Mouse (Mus musculus) G1E (cell line): ENCODE results near the gene Myo5a. TPM values are rescaled to one million over a fixed set of nuclear protein-coding genes. Genes with fewer than 3 reads are reported as not detected.

ENCODE experiments used
- ATAC-seq: 2 replicates; pipeline ENCODE4 v1.8.0; 2016; ENCODE audit warnings: mild to moderate bottlenecking; ENCODE audit not compliant: insufficient number of reproducible peaks, poor library complexity, low FRiP score, severe bottlenecking; ENCODE audit errors: extremely low read depth
- DNase-seq: peaks from one replicate; pipeline ENCODE4 v3.0.0; 2012; ENCODE audit warnings: low spot score
- H3K27me3 ChIP-seq: 2 replicates; pipeline ENCODE4 v1.6.1; 2012; ENCODE audit warnings: mild to moderate bottlenecking, low read length, inconsistent platforms; ENCODE audit not compliant: insufficient read depth
- H3K36me3 ChIP-seq: replicated peaks from 2 replicates; pipeline ENCODE3; 2012; ENCODE audit warnings: mild to moderate bottlenecking, inconsistent platforms
- H3K4me1 ChIP-seq: 2 replicates; pipeline ENCODE4 v1.6.1; 2012; ENCODE audit warnings: low read depth, low read length, inconsistent platforms, mixed read lengths; ENCODE audit not compliant: insufficient read depth
- H3K4me3 ChIP-seq: 2 replicates; pipeline ENCODE4 v1.5.1; 2012; ENCODE audit warnings: low read depth, mild to moderate bottlenecking, inconsistent platforms, low read length, moderate library complexity, mixed read lengths
- H3K9me3 ChIP-seq: replicated peaks from 2 replicates; pipeline ENCODE4 v1.6.1; 2012; ENCODE audit warnings: inconsistent platforms
- CTCF ChIP-seq: IDR thresholded peaks from 2 replicates; pipeline ENCODE4 v1.5.1; 2012; ENCODE audit warnings: low read depth, low read length, inconsistent platforms, mixed read lengths
- GATA1 ChIP-seq: IDR thresholded peaks from 2 replicates; pipeline ENCODE4 v1.6.1; 2012; ENCODE audit warnings: borderline replicate concordance, low read length, inconsistent platforms, mixed read lengths
- GATA2 ChIP-seq: IDR thresholded peaks from 2 replicates; pipeline ENCODE4 v1.6.1; 2012; ENCODE audit warnings: low read depth, low read length, inconsistent platforms, borderline replicate concordance
- POLR2AphosphoS5 ChIP-seq: IDR thresholded peaks from 2 replicates; pipeline ENCODE4 v1.6.1; 2012; ENCODE audit warnings: low read depth, low read length, inconsistent platforms; ENCODE audit not compliant: insufficient replicate concordance
- TAL1 ChIP-seq: conservative IDR thresholded peaks from 2 replicates; pipeline ENCODE4 v1.6.1; 2012; ENCODE audit warnings: low read depth, low read length, inconsistent platforms, mixed read lengths
- polyA plus RNA-seq: library from polyadenylated mRNA; stranded (reverse); fragments of >175 nt; gene quantifications from 2 replicates; pipeline ENCODE4 v1.2.3, GENCODE M21; 2012
- total RNA-seq, 2 experiments: library from RNA; stranded (forward) in 1 of 2; stranded (reverse) in 1 of 2; fragments of 200-1000 nt in 1 of 2; fragments of >200 nt in 1 of 2; fragmentation: Nextera tagmentation in 1 of 2; gene quantifications; 2 replicates each; pipeline ENCODE4 v1.2.3; 2014 to 2017

Myo5a gene
- total and polyA plus RNA-seq, 3 experiments, result 14.0 to 50.8 (median 43.1) TPM

DNA sequence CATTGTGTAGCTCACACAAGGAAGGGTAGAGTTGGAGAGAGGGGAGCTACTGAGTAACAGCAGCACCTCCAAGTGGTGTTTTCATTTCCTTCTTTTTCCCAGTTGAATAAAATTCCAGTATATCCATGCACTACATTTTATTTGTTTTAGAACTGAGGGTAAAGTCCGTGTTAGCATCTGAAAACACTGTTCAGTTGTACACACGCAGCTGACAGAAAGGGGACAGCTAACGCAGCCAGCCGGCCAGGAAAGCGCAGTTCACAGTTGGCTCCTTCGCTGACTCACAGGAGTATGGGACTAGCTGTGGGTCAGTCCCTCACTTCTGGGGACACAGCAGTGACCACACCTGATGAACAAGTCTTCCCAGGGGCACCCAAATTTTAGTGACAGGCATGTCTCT, 196.3 kb downstream of the Myo5a start:
- H3K27me3 ChIP-seq, result peaks cover 7% of the 10 kb centered on the region; the same call in 1 of the 2 replicates
- H3K36me3 ChIP-seq, result no peaks in the 10 kb centered on the region
- ATAC-seq, result no peak
- no peaks in the 10 kb centered on the region for H3K4me1 ChIP-seq
- no peaks in the 10 kb centered on the region for H3K9me3 ChIP-seq
- DNase-seq, result no peak
- TF ChIP-seq POLR2AphosphoS5 (no peak), CTCF (no peak), GATA2 (no peak), GATA1 (no peak), TAL1 (no peak)
- no peak overlapping the region for H3K4me3 ChIP-seq

DNA sequence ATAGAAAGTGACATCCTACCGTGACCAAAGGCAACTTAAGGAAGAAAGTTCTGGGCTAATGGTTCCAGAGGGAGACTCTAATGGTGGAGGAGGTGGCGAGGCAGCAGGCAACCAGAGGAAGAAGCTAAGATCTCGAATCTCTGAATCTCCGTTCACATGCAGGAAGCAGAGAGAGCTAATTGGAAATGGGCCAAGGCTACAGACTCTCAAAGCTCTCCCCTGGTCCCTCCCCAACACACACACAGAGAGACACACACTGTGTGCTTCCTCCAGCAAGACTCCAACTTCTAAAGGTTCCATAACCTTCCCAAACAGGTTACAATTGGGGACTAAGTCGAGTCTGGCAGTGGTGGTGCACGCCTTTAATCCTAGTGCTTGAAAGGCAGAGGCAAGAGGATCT, 199.6 kb downstream of the Myo5a start:
- H3K36me3 ChIP-seq, result no peaks in the 10 kb centered on the region
- ATAC-seq (no peak), DNase-seq (no peak)
- no peaks in the 10 kb centered on the region for H3K4me1 ChIP-seq
- no peak for TF ChIP-seq TAL1
- no peak for TF ChIP-seq GATA1
- no peak for TF ChIP-seq GATA2
- TF ChIP-seq POLR2AphosphoS5, result no peak
- TF ChIP-seq CTCF, result no peak
- no peaks in the 10 kb centered on the region for H3K9me3 ChIP-seq
- H3K4me3 ChIP-seq, result no peak overlapping the region
- peaks cover 7% of the 10 kb centered on the region; the same call in 1 of the 2 replicates for H3K27me3 ChIP-seq

DNA sequence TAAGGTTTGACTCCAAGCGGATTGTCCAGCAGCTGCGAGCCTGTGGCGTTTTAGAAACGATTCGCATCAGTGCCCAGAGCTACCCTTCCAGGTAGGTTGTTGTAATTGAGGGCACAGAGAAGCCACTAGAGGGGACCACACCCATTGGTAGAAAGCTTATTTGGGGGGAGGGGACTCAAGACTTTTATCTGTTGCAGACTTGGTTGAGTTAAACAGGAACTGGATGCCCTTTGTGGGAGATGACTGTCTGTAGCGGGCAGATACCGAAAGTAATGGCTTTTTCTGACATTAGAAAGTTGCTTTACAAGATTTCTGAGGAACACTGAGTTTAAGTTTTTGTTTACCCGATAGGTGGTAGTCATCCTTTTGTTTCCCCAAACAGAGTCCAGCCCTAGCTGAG, 200.7 kb downstream of the Myo5a start:
- no peaks in the 10 kb centered on the region for H3K4me1 ChIP-seq
- TF ChIP-seq TAL1 (no peak), POLR2AphosphoS5 (no peak), CTCF (no peak), GATA1 (no peak), GATA2 (no peak)
- H3K36me3 ChIP-seq, result no peaks in the 10 kb centered on the region
- no peaks in the 10 kb centered on the region for H3K9me3 ChIP-seq
- H3K27me3 ChIP-seq, result peaks cover 7% of the 10 kb centered on the region; the same call in 1 of the 2 replicates
- no peak overlapping the region for H3K4me3 ChIP-seq
- no peak for DNase-seq
- ATAC-seq, result no peak

Other genes with a start within 250 kb of the Myo5a start
- gene Onecut1, start 209.1 kb upstream of the Myo5a start, total RNA-seq (2014; fragmentation: Nextera tagmentation), result 1.4 TPM in 1 of 2 replicates, not detected in the other
- gene Onecut1, start 209.1 kb upstream of the Myo5a start, total RNA-seq (2017), result 0.05 and 0.06 TPM in 2 replicates
- not detected in 2 replicates for gene Onecut1, start 209.1 kb upstream of the Myo5a start, polyA plus RNA-seq
- 0.90 and 3.9 TPM in 2 replicates for gene Fam214a, start 118.1 kb upstream of the Myo5a start, total RNA-seq (2014; fragmentation: Nextera tagmentation)
- gene Fam214a, start 118.1 kb upstream of the Myo5a start, total RNA-seq (2017), result 1.9 and 2.8 TPM in 2 replicates
- gene Fam214a, start 118.1 kb upstream of the Myo5a start, polyA plus RNA-seq, result 0.65 and 1.2 TPM in 2 replicates
- gene Arpp19, start 33.4 kb upstream of the Myo5a start, total RNA-seq (2014; fragmentation: Nextera tagmentation), result 76.8 and 89.7 TPM in 2 replicates
- 205 and 219 TPM in 2 replicates for gene Arpp19, start 33.4 kb upstream of the Myo5a start, total RNA-seq (2017)
- 64.4 and 71.2 TPM in 2 replicates for gene Arpp19, start 33.4 kb upstream of the Myo5a start, polyA plus RNA-seq
- 0.15 TPM in 1 of 2 replicates, not detected in the other for gene Myo5c, start 161.0 kb downstream of the Myo5a start, total RNA-seq (2014; fragmentation: Nextera tagmentation)
- gene Myo5c, start 161.0 kb downstream of the Myo5a start, total RNA-seq (2017), result under 0.01 and 0.22 TPM in 2 replicates
- gene Myo5c, start 161.0 kb downstream of the Myo5a start, polyA plus RNA-seq, result not detected in 2 replicates
- gene Gnb5, start 235.3 kb downstream of the Myo5a start, total RNA-seq (2014; fragmentation: Nextera tagmentation), result not detected in 2 replicates
- 0.17 and 0.66 TPM in 2 replicates for gene Gnb5, start 235.3 kb downstream of the Myo5a start, total RNA-seq (2017)
- not detected in 2 replicates for gene Gnb5, start 235.3 kb downstream of the Myo5a start, polyA plus RNA-seq